Mouse (Mus musculus): ENCODE results near the gene Ren1. TPM values are rescaled to one million over a fixed set of nuclear protein-coding genes. Genes with fewer than 3 reads are reported as not detected.

Gene Ren1
- polyA plus RNA-seq, 2 experiments: 0.48 to 2.8 TPM

DNA sequence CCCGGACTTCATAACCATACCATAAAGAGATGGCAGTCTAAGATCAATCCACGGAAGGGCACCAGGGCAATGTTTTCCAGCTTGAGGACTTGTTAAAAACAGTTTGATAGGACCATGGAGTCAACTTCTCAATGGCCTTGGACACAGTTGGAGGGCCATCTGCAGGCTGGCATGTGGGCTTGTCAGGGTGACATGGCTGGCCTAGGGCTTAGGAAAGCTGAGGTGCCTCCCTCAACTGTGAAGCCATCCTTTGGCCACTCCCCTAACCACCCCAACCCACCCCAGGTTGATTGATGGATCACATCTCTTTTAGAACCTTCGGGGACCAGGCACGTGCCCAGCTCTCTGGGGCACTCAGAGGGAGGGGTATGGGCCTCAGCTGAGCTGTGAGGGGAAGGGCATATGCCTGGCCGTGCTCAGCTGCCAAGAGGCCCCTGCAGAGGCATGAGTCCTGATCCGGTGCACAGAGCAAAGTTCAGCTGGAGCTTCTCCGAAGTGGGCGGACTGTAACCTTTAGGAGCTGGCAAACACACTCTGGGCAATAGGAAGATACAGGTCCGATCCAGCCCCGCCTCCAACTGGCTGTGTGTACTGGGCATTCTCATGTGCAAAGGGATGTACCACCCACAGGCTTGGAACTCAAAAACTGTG lies 25.5 kb downstream of the Ren1 start:
- Histone ChIP-seq H3K4me2 (replicated peaks; ENCODE audit: low read depth, low read length, severe bottlenecking) (no peak overlapping the region), H3K4me1 (ENCODE audit: control insufficient read depth, insufficient read depth, low read length) (no peaks in the 10 kb centered on the region), H3K36me3 (ENCODE audit: control insufficient read depth, insufficient read depth, low read length) (no peaks in the 10 kb centered on the region), H3K27me3 (ENCODE audit: control insufficient read depth, insufficient read depth, low read length) (no peaks in the 10 kb centered on the region), H3K9me3 (ENCODE audit: control insufficient read depth, low read length) (no peaks in the 10 kb centered on the region), H3K9ac (ENCODE audit: low read depth, low read length, severe bottlenecking) (no peak overlapping the region), H3K27ac (replicated peaks; ENCODE audit: low read depth, low read length) (no peak overlapping the region), H3K4me3 (replicated peaks; ENCODE audit: low read length) (no peak overlapping the region)
- WGBS: 59% methylated on average over 10 of the region's 10 CpGs
- DNase-seq (ENCODE audit: low spot score) (no peak), ATAC-seq (ENCODE audit: low FRiP score, low read depth) (no peak)
- TF ChIP-seq POLR2A (IDR thresholded peaks at IDR 0.05; ENCODE audit: borderline replicate concordance, extremely low read depth, insufficient read depth, insufficient read length): no peak

- ATAC-seq (ENCODE audit: low FRiP score, low read depth): no peak
- Histone ChIP-seq H3K9ac (ENCODE audit: low read depth, low read length, severe bottlenecking) (no peak overlapping the region), H3K4me3 (replicated peaks; ENCODE audit: low read length) (no peak overlapping the region), H3K9me3 (ENCODE audit: control insufficient read depth, low read length) (no peaks in the 10 kb centered on the region), H3K4me2 (replicated peaks; ENCODE audit: low read depth, low read length, severe bottlenecking) (no peak overlapping the region), H3K27me3 (ENCODE audit: control insufficient read depth, insufficient read depth, low read length) (no peaks in the 10 kb centered on the region), H3K36me3 (ENCODE audit: control insufficient read depth, insufficient read depth, low read length) (no peaks in the 10 kb centered on the region), H3K27ac (replicated peaks; ENCODE audit: low read depth, low read length) (no peak overlapping the region), H3K4me1 (ENCODE audit: control insufficient read depth, insufficient read depth, low read length) (no peaks in the 10 kb centered on the region)
- DNase-seq (ENCODE audit: low spot score): no peak
- 89% methylated on average over 5 of the region's 5 CpGs for WGBS
- TF ChIP-seq POLR2A (IDR thresholded peaks at IDR 0.05; ENCODE audit: borderline replicate concordance, extremely low read depth, insufficient read depth, insufficient read length): no peak
Measured at GRCm38 (mm10) chr1:133377547-133377946, 27.2 kb downstream of the Ren1 start.

- Histone ChIP-seq H3K9me3 (ENCODE audit: control insufficient read depth, low read length) (no peaks in the 10 kb centered on the region), H3K27ac (replicated peaks; ENCODE audit: low read depth, low read length) (no peak overlapping the region)
- no peak for ATAC-seq (ENCODE audit: low FRiP score, low read depth)
Measured at GRCm38 (mm10) chr1:133379254-133379985, 29.1 kb downstream of the Ren1 start.

DNA sequence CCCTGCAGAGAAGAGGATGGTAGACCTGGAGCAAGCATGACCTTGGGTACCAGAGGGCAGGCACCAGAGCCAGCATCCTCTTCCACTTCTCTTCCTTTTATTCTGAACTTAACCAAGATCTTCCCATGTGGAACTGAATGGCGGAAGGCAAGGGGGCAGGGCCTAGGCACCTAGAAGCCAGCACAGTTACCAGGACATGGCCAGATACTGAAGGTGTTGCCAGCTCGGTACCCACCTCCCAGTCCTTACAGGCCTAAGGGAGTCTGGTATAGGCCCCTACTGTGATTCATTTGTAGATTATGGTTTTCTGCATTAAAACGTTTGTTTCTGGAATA lies 29.6 kb downstream of the Ren1 start:
- ATAC-seq (ENCODE audit: low FRiP score, low read depth) (no peak), DNase-seq (ENCODE audit: low spot score) (no peak)
- 70% methylated on average over 3 of the region's 3 CpGs for WGBS
- no peak overlapping the region for H3K9ac ChIP-seq (ENCODE audit: low read depth, low read length, severe bottlenecking)
- H3K4me2 ChIP-seq (replicated peaks; ENCODE audit: low read depth, low read length, severe bottlenecking): no peak overlapping the region
- no peaks in the 10 kb centered on the region for H3K4me1 ChIP-seq (ENCODE audit: control insufficient read depth, insufficient read depth, low read length)
- no peak overlapping the region for H3K27ac ChIP-seq (replicated peaks; ENCODE audit: low read depth, low read length)
- H3K27me3 ChIP-seq (ENCODE audit: control insufficient read depth, insufficient read depth, low read length): no peaks in the 10 kb centered on the region
- H3K9me3 ChIP-seq (ENCODE audit: control insufficient read depth, low read length): no peaks in the 10 kb centered on the region
- no peak overlapping the region for H3K4me3 ChIP-seq (replicated peaks; ENCODE audit: low read length)
- no peak for TF ChIP-seq POLR2A (IDR thresholded peaks at IDR 0.05; ENCODE audit: borderline replicate concordance, extremely low read depth, insufficient read depth, insufficient read length)
- H3K36me3 ChIP-seq (ENCODE audit: control insufficient read depth, insufficient read depth, low read length): no peaks in the 10 kb centered on the region

More at GRCm38 (mm10) chr1:133379254-133379985, 29.1 kb downstream of the Ren1 start:
- TF ChIP-seq POLR2A (IDR thresholded peaks at IDR 0.05; ENCODE audit: borderline replicate concordance, extremely low read depth, insufficient read depth, insufficient read length): no peak
- H3K9ac ChIP-seq (ENCODE audit: low read depth, low read length, severe bottlenecking): no peak overlapping the region
- 65% methylated on average over 9 of the region's 10 CpGs for WGBS
- DNase-seq (ENCODE audit: low spot score): no peak
- H3K4me2 ChIP-seq (replicated peaks; ENCODE audit: low read depth, low read length, severe bottlenecking): no peak overlapping the region
- no peaks in the 10 kb centered on the region for H3K4me1 ChIP-seq (ENCODE audit: control insufficient read depth, insufficient read depth, low read length)
- H3K4me3 ChIP-seq (replicated peaks; ENCODE audit: low read length): no peak overlapping the region
- no peaks in the 10 kb centered on the region for H3K36me3 ChIP-seq (ENCODE audit: control insufficient read depth, insufficient read depth, low read length)
- no peaks in the 10 kb centered on the region for H3K27me3 ChIP-seq (ENCODE audit: control insufficient read depth, insufficient read depth, low read length)

DNA sequence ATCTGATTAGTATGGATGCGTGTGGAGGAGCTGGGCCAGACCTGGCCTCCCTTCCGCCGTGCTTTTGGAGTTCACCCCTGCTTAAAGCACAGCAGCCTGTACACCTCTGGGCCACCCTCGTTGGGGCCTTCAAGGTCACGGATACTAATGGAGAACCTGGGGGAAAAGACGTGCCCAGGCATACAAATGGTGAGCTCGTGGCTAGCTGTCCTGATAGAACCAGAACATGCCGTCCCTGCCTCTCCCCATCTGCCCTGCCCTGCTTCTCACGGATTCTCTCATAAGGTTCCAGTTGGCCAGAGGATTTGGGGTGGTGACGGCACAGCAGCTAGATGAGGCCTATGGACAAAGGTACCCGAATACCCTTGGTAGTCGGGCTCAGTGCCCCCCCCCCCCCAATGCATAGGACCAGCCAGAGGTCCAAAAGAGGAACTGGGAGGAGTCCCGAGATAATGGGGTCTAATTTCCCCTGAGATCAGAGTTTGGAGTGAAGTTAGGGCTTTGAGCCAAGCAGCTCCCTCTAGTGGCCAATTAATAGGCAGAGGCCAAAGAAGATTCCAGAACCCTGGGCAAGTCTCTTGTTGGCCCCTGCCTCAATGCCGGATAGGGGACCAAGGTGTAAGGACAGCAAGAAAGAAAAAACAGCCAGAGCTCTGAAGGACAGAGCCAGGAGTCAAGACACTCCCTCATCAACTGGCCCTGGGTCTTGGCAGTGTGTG lies 30.2 kb downstream of the Ren1 start:
- Histone ChIP-seq H3K4me1 (ENCODE audit: control insufficient read depth, insufficient read depth, low read length) (no peaks in the 10 kb centered on the region), H3K27me3 (ENCODE audit: control insufficient read depth, insufficient read depth, low read length) (no peaks in the 10 kb centered on the region), H3K27ac (replicated peaks; ENCODE audit: low read depth, low read length) (no peak overlapping the region), H3K9ac (ENCODE audit: low read depth, low read length, severe bottlenecking) (no peak overlapping the region), H3K4me3 (replicated peaks; ENCODE audit: low read length) (no peak overlapping the region), H3K9me3 (ENCODE audit: control insufficient read depth, low read length) (no peaks in the 10 kb centered on the region), H3K4me2 (replicated peaks; ENCODE audit: low read depth, low read length, severe bottlenecking) (no peak overlapping the region), H3K36me3 (ENCODE audit: control insufficient read depth, insufficient read depth, low read length) (no peaks in the 10 kb centered on the region)
- DNase-seq (ENCODE audit: low spot score) (peak; percentile 55), ATAC-seq (ENCODE audit: low FRiP score, low read depth) (no peak)
- no peak for TF ChIP-seq POLR2A (IDR thresholded peaks at IDR 0.05; ENCODE audit: borderline replicate concordance, extremely low read depth, insufficient read depth, insufficient read length)
- 72% methylated on average over 14 of the region's 14 CpGs for WGBS
